Mouse (Mus musculus): ENCODE results near the gene Tex45. TPM values are rescaled to one million over a fixed set of nuclear protein-coding genes. Genes with fewer than 3 reads are reported as not detected.

Tex45 gene
- total and polyA plus RNA-seq, 3 experiments: 0.06 to 0.12 TPM; not detected in 1

DNA sequence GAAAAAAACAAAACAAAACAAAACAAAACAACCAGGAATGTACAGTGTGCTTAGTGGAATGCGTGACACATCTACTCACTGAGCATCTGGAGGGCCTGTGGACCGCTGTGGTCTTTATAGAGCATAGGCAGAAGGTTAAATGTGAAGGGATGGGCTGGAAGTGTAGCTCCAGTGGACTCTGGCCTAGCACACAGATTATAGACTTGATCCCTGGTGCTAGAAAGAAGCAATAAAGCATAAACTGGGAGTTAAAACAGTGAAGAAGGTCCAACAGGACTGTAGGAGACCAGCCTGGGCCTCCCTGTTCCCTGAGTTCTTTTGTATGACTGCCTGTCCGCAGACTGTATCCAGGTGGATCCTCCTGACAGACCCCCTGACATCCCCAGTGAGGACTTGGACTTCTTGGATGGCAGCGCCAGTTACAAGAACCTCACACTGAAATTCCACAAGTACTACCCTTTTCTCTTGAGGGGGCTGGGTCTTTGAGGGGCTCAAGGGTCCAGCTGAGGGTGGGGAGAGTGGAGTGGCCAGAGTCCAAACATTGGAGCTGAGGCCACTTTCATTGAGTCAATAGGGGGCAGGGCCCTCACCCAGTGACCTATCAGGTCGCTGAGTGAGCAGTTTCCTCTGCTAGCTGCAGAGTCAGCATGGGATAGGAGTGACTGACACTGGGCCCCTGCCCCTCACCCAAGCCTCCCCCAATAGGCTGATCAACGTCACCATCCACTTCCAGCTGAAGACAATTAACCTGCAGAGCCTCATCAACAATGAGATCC is 37.5 kb downstream of the Tex45 start:
- DNase-seq (ENCODE audit: low read depth, low spot score): no peak
- no peaks in the 10 kb centered on the region for H3K4me1 ChIP-seq (ENCODE audit: control insufficient read depth in 1 of 2, insufficient read depth in 2 of 2, low read length in 2 of 2)
- no peaks in the 10 kb centered on the region for H3K9me3 ChIP-seq (replicated peaks; ENCODE audit: insufficient read depth, low read length)
- H3K36me3 ChIP-seq (ENCODE audit: control insufficient read depth in 1 of 2, insufficient read depth in 2 of 2, low read length in 2 of 2): no peaks in the 10 kb centered on the region; a peak in 1 of 4 replicates
- TF ChIP-seq NRF1 (IDR thresholded peaks at IDR 0.05; ENCODE audit: insufficient read depth, low read depth, low read length, poor library complexity, severe bottlenecking) (no peak), ZNF384 (IDR thresholded peaks at IDR 0.05; ENCODE audit: low read depth, low read length) (no peak), CTCF (IDR thresholded peaks at IDR 0.05 in 2 of 3, conservative IDR thresholded peaks at IDR 0.05 in 1 of 3; ENCODE audit: control insufficient read depth in 1 of 3, insufficient read depth in 1 of 3, low read depth in 2 of 3, low read length in 3 of 3, poor library complexity in 1 of 3, severe bottlenecking in 1 of 3) (no peak), MAX (IDR thresholded peaks at IDR 0.05; ENCODE audit: low read length) (no peak), TBP (IDR thresholded peaks at IDR 0.05; ENCODE audit: low read depth, low read length) (no peak), GABPA (IDR thresholded peaks at IDR 0.05; ENCODE audit: low read depth, low read length) (no peak), RCOR1 (IDR thresholded peaks at IDR 0.05; ENCODE audit: low read depth, low read length) (no peak), MAZ (IDR thresholded peaks at IDR 0.05; ENCODE audit: low read depth, low read length) (no peak), ZMIZ1 (IDR thresholded peaks at IDR 0.05; ENCODE audit: low read depth, low read length) (no peak), POLR2A (IDR thresholded peaks at IDR 0.05; ENCODE audit: control insufficient read depth in 1 of 2, insufficient read depth in 1 of 2, low read depth in 1 of 2, low read length in 2 of 2, poor library complexity in 1 of 2) (no peak), POLR2AphosphoS2 (IDR thresholded peaks at IDR 0.05; ENCODE audit: low read length) (no peak), MXI1 (IDR thresholded peaks at IDR 0.05; ENCODE audit: low read depth, low read length) (no peak), MEF2A (IDR thresholded peaks at IDR 0.05; ENCODE audit: extremely low read depth, insufficient replicate concordance, low read depth, low read length, poor library complexity, severe bottlenecking) (no peak), MYC (IDR thresholded peaks at IDR 0.05; ENCODE audit: low read depth, low read length) (no peak), ZC3H11A (IDR thresholded peaks at IDR 0.05; ENCODE audit: low read depth, low read length) (no peak), UBTF (IDR thresholded peaks at IDR 0.05; ENCODE audit: borderline replicate concordance, insufficient read depth, low read depth, low read length) (no peak)
- no peak overlapping the region for H3K27ac ChIP-seq (ENCODE audit: control insufficient read depth, low read depth, low read length)
- no peak overlapping the region for H3K9ac ChIP-seq (ENCODE audit: control insufficient read depth, low read depth, low read length, poor library complexity, severe bottlenecking)
- H3K79me2 ChIP-seq (ENCODE audit: control insufficient read depth, insufficient read depth, low read length, poor library complexity): no peaks in the 10 kb centered on the region
- H3K4me3 ChIP-seq (ENCODE audit: control insufficient read depth in 1 of 2, insufficient read depth in 1 of 2, low read depth in 2 of 2, low read length in 2 of 2): no peak overlapping the region
- no peaks in the 10 kb centered on the region for H3K27me3 ChIP-seq (ENCODE audit: control insufficient read depth in 1 of 2, insufficient read depth in 2 of 2, low read length in 2 of 2)

- H3K79me2 ChIP-seq (ENCODE audit: control insufficient read depth, insufficient read depth, low read length, poor library complexity): no peaks in the 10 kb centered on the region
- H3K27me3 ChIP-seq (ENCODE audit: control insufficient read depth in 1 of 2, insufficient read depth in 2 of 2, low read length in 2 of 2): no peaks in the 10 kb centered on the region
- H3K36me3 ChIP-seq (ENCODE audit: control insufficient read depth in 1 of 2, insufficient read depth in 2 of 2, low read length in 2 of 2): peaks cover 0 to 4% of the 10 kb centered on the region in 2 experiments; a peak in 3 of 4 replicates
- H3K4me3 ChIP-seq (ENCODE audit: control insufficient read depth in 1 of 2, insufficient read depth in 1 of 2, low read depth in 2 of 2, low read length in 2 of 2): peak overlapping the region; percentile 37 to 68
- peaks cover 0 to 3% of the 10 kb centered on the region in 2 experiments; a peak in 1 of 4 replicates for H3K4me1 ChIP-seq (ENCODE audit: control insufficient read depth in 1 of 2, insufficient read depth in 2 of 2, low read length in 2 of 2)
- H3K9me3 ChIP-seq (replicated peaks; ENCODE audit: insufficient read depth, low read length): no peaks in the 10 kb centered on the region
- H3K9ac ChIP-seq (ENCODE audit: control insufficient read depth, low read depth, low read length, poor library complexity, severe bottlenecking): peak overlapping the region; percentile 74
- DNase-seq (ENCODE audit: low read depth, low spot score): no peak
- 0 out of 2 replicates have a peak overlapping the region, but pooled peaks have one; percentile 20 for H3K27ac ChIP-seq (ENCODE audit: control insufficient read depth, low read depth, low read length)
- TF ChIP-seq SMC3 (IDR thresholded peaks at IDR 0.05; ENCODE audit: low read depth, low read length) (no peak), USF2 (IDR thresholded peaks at IDR 0.05; ENCODE audit: borderline replicate concordance in 1 of 2, insufficient read depth in 1 of 2, low read depth in 1 of 2, low read length in 2 of 2) (no peak), JUND (IDR thresholded peaks at IDR 0.05; ENCODE audit: low read depth, low read length) (no peak), TBP (IDR thresholded peaks at IDR 0.05; ENCODE audit: low read depth, low read length) (no peak)
Measured at GRCm38 (mm10) chr8:3514681-3515247, 44.1 kb downstream of the Tex45 start.

Measured in MEL (cell line).